Mouse (Mus musculus): Measurements from ENCODE around the gene Ripor2.

DNA sequence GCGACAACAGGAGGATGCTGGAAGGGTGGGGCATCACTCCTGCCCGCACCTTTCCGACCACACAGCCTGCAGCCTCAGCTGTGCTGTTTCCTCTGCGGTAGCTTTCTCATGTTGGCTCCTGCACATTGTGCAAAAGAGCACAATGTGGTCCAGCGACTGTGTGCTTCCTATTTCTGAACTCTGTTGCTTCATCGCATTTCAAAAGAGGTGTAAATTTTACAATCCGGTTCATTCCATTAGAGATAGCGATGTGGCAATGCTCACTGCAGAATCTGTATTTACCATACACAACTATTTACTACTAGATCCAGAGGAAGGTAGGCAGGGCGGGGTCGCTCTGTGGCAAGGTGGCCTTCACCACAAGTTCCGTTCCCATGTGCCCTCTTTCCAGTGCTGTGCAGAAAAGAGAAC, 17.6 kb downstream of the Ripor2 start:
- TF ChIP-seq CTCF (IDR thresholded peaks at IDR 0.05; ENCODE audit: extremely low read depth, insufficient read length, insufficient replicate concordance, low read depth, low read length) (no peak), POLR2A (IDR thresholded peaks at IDR 0.05; ENCODE audit: low read depth, low read length) (no peak)
